Mouse (Mus musculus) G1E-ER4 (cell line): Measurements from ENCODE around the gene Glycam1. TPM values are rescaled to one million over a fixed set of nuclear protein-coding genes. Genes with fewer than 3 reads are reported as not detected.

Experiments used
- GATA1 ChIP-seq: IDR thresholded peaks from one replicate; pipeline ENCODE4 v1.8.0; 2012; ENCODE audit warnings: low read length, inconsistent platforms
- polyA plus RNA-seq: library from polyadenylated mRNA; stranded (reverse); fragments of >175 nt; gene quantifications from 2 replicates; pipeline ENCODE4 v1.2.3, GENCODE M21; 2012

Glycam1 gene
- polyA plus RNA-seq = not detected in 2 replicates

DNA sequence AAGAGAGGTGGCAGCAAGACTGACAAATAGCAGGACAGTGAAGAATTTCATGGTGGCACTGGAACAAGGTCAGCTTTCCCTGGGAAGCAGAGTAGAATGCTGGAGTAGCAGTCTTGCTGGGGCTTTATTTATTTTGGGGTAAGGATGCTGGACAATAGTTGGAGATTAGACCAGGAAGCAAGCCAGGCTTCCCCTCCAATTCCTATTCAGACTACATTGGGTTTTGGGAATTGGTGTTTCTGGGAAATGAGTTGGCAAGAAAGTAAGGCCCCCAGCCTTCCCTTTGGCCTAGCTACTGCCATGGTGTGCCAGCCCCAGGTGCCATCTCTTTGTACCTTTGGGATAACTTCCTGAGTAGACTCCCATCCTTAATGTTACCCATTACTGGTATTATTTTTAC is at the start of gene Glycam1:
Glycam1 (minus strand) TSS at position 101 of the 400 bp plus-strand sequence.
- TF ChIP-seq GATA1 = no peak

DNA sequence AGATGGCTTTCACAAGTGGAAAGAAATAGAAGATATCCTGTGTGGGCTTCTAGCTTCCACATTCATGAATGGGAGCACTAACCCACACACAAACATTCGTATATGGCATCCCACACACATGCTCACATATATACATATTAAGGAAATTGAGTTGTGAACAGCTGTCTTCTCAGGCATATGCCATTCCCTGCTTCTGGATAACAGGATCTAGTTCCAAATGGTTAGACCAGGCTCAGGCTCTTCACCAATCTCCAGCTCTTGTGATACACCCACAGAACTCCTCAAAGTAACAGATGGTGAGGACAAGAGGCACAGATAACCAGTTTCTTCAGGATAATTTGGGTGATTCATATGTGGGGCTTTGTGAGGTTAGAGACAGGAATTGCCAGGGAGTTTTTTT is 39.6 kb upstream of the Glycam1 start:
- no peak for TF ChIP-seq GATA1

DNA sequence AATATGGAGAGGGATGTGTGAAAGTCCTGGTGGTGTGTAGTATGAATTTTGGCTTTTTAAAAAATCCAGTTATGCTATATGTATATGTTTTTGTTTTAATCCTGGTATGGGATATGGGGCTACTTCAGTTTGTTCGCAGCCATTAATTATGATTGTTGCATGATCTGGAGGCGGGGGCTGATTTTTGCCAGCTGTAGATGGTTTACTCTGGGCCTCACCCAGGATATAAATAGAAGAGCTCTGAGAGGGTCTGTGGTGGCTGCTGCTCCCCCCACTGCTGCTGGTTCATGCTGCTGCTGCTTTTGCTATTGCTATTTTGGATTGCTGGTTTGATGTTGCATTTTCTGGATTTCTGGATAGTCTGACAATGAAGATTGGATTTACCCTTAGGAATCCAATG is 25.9 kb upstream of the Glycam1 start:
- TF ChIP-seq GATA1 = no peak

DNA sequence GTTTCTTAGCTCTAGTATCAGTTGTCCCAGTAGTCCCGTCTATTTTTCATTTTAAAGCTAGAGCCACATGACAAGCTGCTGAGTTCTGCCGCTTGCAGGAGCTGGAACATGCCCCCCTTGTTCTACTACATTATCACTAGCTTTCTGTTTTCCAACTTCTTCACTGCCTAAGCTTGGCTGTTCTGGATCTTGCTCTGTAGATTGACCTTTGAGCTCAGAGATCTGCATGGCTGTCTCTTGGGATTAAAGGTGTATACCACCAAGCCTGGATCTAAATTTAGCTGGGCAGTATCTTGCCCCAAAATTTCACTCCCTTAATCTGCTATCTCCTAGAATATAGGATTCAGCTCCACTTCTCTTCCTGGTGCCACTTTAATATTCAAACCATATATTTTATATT is 21.0 kb upstream of the Glycam1 start:
- no peak for TF ChIP-seq GATA1

DNA sequence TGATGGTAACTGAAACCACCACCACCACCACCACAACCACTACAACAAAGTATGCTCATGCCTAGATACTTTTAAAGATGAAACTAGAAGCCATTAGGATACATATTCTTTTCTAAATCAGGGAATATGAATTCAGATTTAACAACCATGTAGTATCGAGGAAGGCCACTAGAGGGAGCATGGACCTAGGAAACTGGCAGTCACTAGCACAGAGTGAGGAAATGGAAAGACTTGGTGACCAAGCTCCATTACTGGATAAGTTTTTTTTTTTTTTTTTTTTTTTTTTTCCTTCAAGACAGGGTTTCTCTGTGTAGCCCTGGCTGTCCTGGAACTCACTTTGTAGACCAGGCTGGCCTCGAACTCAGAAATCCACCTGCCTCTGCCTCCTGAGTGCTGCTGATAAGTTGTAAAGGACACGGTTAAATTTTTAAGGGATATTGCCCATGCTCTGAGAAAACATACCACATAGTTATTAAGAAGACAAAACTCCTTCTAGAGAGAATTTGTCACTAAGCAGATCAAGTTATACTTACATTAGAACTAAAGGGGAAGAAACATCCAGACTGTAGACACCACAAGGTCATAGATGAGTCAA is 12.7 kb downstream of the Glycam1 start:
- TF ChIP-seq GATA1 = no peak

DNA sequence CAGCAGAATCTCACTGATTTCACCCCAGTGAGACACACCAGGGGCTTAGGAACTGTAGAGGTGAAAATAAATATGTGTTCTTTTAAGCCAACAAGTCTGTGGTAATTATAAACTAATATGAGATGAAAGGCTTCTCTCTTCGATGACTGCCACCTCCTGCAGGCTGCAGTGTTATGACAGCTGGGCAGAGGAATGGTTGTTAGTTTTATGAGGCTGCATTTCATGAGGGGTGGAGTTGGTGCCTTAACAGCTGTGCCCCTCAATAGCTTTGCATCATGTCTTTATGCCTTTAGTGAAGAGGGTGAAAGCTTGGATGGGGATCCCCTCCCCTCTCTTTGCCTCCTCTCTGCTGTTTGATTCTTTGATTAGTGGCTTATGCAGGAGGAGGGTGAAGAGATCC is 13.8 kb downstream of the Glycam1 start:
- no peak for TF ChIP-seq GATA1

DNA sequence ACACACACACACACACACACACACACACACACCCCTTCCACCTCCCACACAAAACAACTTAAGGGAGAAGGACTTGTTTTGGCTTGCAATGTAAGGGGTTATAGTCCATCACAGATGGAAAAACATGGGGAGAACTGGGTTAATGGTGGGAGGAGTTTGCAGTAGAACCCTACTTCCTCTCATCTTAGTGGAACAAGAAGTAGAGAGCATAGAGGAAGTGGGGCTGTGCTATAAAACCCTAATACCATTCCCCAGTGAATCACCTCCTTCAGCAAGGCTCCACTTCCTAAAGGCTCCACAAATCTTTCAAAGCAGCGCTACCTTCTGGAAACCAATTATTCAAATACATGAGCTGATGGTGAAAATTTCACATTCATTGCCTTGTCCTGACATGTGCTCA is 15.4 kb downstream of the Glycam1 start:
- no peak for TF ChIP-seq GATA1

DNA sequence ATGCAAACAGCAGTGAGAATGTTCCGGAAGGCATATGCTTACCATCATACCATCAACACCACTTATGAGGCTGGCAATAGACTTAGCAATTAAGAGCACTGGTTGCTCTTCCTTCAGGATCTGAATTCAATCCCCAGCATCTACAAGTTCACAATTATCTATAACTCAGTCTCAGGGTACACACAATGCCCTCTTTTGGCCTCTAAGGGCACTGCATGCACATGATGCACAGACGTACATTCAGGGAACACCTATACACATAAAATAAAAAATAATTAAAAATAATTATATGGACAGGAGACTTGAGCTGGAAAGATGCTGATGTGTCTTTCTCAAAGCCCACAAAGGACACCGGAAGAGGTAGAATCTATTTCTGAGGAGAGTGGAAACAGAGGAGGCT is 16.9 kb downstream of the Glycam1 start:
- TF ChIP-seq GATA1 = no peak

DNA sequence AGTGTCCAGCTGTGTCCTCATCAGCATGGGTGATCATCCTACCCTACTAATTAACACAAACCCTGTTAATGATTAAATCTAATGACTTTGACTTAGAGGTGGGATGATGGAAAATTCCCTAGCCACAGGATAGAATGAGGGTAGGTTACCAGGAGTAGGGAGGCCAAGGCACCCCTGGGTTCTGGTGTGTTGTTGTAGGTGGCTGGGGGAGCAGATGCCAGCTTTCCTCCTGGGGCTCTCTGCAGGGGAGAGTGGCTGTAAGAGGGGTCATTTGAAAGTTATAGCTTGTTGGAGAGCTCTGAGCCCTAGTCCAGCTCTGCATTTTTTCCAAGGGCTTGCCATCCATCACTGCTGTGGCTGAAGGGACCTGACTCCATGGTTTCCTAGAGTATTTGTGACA is 22.4 kb downstream of the Glycam1 start:
- TF ChIP-seq GATA1 = no peak

DNA sequence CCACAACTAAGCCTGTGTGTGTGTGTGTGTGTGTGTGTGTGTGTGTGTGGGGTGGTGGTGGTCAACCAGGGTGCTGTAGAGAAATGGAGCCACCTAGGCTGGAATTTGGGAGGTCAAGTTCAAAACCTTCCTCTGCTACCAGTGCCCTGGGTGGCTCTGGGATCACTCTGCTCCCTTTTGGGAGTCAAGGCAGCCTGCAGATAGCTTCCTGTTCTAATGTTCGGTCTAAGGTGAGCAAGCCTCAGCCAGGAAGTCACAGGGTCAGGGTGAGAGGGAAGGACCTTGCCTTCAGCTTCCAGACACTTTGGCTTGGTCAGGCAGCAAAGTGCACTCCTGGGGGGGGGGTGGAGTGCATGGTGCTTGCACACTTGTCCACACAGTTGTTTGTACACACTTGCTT is 24.2 kb downstream of the Glycam1 start:
- no peak for TF ChIP-seq GATA1

DNA sequence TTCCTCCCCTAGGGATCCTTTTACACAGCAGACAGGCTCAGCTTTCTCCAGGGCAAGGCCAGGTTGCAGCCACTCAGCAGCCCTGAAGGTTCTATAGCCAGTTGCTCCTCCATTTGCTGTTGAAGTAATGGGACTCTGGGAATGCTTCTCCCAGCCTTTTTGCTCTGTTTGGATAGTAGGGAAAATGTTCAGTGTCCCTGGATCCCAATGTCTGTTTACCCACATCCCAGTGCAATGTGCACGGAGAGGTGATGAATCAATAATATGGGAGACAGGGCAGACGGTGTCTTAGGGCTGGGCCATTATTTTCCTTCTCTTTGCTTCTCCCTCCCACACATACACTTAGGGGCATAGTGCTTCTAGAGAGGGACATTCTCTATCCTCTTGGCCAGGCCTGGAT is 25.6 kb downstream of the Glycam1 start:
- TF ChIP-seq GATA1 = no peak

DNA sequence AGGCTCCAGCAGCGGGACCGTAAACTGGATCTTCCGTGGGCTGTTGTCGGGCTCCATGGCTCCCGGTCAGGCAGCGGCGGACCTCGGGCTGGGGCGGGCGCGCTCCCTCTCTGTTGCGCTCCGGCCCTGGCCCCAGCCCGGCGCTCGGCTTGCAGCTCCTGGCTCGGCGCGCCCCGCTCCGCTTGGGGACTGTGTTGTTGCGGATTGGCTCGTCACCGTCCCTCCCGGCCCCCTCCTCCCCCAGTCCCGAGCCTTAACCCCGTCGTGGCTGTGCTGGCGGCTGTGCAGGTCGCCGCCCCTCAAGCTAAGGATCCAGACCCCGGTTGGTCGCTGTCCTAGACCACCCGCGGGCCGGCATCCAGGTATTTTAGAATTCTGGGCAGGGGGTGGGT is 27.1 kb downstream of the Glycam1 start, which contains the start of gene Ppp1r1a:
Ppp1r1a (minus strand) TSS at position 182 of the 392 bp plus-strand sequence.
- no peak for TF ChIP-seq GATA1

DNA sequence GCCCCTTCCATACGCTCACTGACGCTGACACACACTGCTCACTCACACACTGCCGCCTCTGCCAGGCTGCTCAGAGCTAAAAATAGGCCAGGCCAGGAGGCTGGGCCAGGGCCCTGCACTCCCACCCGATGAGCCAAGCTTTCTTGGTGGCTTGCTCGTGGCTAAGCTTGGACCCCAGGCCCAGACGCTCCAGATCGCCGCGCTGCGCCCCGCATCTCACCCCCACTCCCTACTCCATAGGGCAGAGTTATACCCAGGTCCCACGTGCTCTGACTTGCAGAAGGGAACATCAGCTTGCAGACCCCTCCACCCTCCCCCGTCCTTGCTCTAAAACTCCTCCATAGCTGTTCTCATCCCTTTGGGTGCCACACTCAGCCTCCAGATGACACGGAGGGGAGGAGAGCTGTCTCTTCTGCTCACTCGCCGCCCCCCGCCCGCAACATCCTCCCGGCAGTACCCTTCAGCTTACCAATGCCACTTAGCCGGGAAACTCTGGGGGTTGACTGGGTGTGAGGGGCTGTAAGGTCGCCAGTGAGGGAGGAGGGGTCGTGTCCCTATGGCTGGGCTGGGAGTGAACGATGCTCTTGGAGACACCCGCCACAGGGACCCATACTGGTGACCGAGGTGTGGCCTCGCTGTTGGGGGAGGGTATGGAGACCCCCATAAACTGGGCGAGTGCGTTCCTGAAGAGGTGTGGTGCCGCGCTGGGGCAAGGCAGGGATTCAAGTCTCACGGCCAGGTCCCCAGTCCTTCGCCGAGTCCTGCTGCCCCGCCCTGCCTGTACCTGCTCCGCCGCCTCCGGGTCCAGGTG is 27.7 kb downstream of the Glycam1 start:
- no peak for TF ChIP-seq GATA1

DNA sequence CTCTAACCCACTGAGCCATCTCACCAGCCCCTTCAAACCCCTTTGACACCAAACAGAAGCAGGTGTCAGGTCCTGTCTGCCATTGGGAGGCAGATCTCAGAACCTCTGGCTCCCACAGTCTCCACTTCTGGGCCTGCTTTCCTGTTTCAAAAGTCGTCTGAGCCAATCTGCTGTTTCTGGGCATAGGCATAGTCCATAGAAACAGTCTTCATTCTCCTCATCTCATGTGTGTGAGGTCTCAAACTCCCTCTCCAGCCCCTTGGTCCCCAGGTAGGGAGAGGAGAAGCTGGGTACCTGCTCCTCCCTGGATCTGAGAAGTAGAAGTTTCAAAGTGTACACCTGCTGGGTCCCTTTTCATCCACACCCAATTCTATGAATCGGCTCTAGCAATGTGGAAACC is 28.4 kb downstream of the Glycam1 start:
- no peak for TF ChIP-seq GATA1

DNA sequence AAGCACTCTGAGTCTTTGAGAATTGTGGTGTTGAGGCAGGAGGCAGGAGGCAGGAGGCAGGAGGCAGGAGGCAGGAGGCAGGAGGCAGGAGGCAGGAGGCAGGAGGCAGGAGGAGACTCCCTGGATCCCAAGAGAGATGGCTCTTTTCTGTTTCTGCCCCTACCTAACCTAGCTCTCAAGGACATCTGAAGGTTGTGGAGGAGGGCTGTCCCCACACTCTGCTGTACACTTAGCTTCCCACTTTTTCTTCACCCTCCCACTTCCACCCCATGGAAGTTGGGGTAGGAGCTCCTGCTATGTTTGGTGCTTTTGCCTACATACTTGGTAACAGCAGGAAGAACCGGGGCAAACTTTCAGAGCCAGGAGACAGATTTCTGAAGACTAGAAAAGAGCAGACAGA is 29.1 kb downstream of the Glycam1 start:
- no peak for TF ChIP-seq GATA1

DNA sequence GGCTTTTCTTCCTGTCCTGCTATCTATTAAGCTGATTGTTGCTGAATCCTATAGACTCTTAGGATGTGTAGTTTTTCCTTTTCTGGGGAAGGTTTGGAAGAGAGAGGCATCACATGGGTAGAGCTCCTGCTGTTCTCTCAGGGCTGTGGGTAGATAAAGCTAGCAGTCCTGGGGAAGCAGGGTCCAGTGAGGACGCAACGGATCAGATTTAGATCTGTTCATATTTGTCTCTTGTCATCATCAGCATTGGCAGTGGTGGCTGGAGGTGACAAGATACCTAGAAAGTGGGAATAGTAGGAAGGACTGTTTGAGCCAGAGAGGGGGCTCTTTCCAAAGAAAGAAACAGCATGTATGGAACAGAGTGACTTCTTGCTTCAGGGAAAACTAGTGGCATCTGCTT is 29.9 kb downstream of the Glycam1 start:
- TF ChIP-seq GATA1 = no peak

DNA sequence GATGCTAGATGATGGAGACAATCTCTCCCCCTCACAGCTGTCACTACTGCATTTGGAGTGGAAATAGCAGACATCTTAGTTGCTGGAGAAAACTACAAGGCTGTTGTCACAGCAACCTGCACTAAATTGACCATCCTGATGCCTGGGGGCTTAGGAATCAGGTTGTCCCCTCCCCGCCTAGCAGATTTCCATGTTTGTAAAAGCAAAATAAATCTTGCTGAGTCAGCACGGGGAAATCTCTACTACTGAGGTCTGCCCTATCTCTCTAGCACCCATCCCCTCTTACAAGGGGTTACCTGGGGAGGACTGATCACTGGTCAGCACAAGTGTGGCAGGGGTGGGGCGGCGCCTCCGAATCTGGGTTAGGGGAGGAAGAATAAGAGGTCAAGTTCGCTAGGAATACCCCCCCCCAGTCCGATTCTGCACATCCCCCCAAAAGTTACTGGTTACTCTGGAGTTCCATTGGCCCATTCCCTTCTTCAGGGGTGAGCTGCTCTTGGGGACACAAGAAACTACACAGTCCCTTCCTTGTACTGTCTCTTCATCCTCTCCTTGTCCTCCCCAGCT is 30.7 kb downstream of the Glycam1 start:
- TF ChIP-seq GATA1 = no peak
